Mouse (Mus musculus) CD4-positive, CD25-positive, alpha-beta regulatory T cell, adult 2 months (primary cell): ENCODE measurements around the gene Gpd2.
A peak's percentile ranks its signal among the peaks of the same experiment; 100 is the strongest.

ENCODE experiments used
- DNase-seq: peaks from one replicate; pipeline ENCODE4 v3.0.0-alpha.2; 2012; ENCODE audit warnings: low read depth, low spot score

The Gpd2 gene

GRCm38 (mm10) chr2:57237475-57237919 is at the start of gene Gpd2:
Gene Gpd2 (plus strand): TSS chr2:57237635.
- DNase-seq = no peak

- no peak for DNase-seq
Observed at GRCm38 (mm10) chr2:57188237-57188636, 49.2 kb upstream of the Gpd2 start.

GRCm38 (mm10) chr2:57190884-57191283 is 46.6 kb upstream of the Gpd2 start:
- no peak for DNase-seq

GRCm38 (mm10) chr2:57199046-57199445 is 38.4 kb upstream of the Gpd2 start:
- DNase-seq = no peak

- DNase-seq = no peak
Observed at GRCm38 (mm10) chr2:57208472-57209083, 28.9 kb upstream of the Gpd2 start.

GRCm38 (mm10) chr2:57211049-57212001 is 26.1 kb upstream of the Gpd2 start:
- no peak for DNase-seq

GRCm38 (mm10) chr2:57213364-57213763 is 24.1 kb upstream of the Gpd2 start:
- no peak for DNase-seq

GRCm38 (mm10) chr2:57223288-57224026 is 14.0 kb upstream of the Gpd2 start:
- no peak for DNase-seq

- DNase-seq = no peak
Observed at GRCm38 (mm10) chr2:57225236-57225635, 12.2 kb upstream of the Gpd2 start.

GRCm38 (mm10) chr2:57227425-57227824 is 10.0 kb upstream of the Gpd2 start:
- DNase-seq = no peak

- no peak for DNase-seq
Observed at GRCm38 (mm10) chr2:57229647-57230240, 7.7 kb upstream of the Gpd2 start.

- no peak for DNase-seq
Observed at GRCm38 (mm10) chr2:57231432-57231831, 6.0 kb upstream of the Gpd2 start.

- DNase-seq = no peak
Observed at GRCm38 (mm10) chr2:57232328-57232727, 5.1 kb upstream of the Gpd2 start.

- no peak for DNase-seq
Observed at GRCm38 (mm10) chr2:57236246-57236645, 1.2 kb upstream of the Gpd2 start.

GRCm38 (mm10) chr2:57237026-57237425 is 409 bp upstream of the Gpd2 start:
- DNase-seq = no peak

- peak; percentile 88 for DNase-seq
Observed at GRCm38 (mm10) chr2:57237920-57238613, 632 bp downstream of the Gpd2 start.

- peak; percentile 90 for DNase-seq
Observed at GRCm38 (mm10) chr2:57238614-57239165, 1.3 kb downstream of the Gpd2 start.

- DNase-seq = no peak
Observed at GRCm38 (mm10) chr2:57239356-57239755, 1.9 kb downstream of the Gpd2 start.

- DNase-seq = no peak
Observed at GRCm38 (mm10) chr2:57243987-57244386, 6.6 kb downstream of the Gpd2 start.

GRCm38 (mm10) chr2:57245721-57246328 is 8.4 kb downstream of the Gpd2 start:
- no peak for DNase-seq
